Mouse (Mus musculus) ES-Bruce4 (cell line): ENCODE results near the gene Slc46a2.

ENCODE experiments used
- CTCF ChIP-seq: IDR thresholded peaks from one replicate; pipeline ENCODE4 v1.8.1; 2011; ENCODE audit warnings: low read depth, low read length
- POLR2A ChIP-seq: IDR thresholded peaks from one replicate; pipeline ENCODE4 v1.8.1; 2011; ENCODE audit warnings: low read length; ENCODE audit not compliant: insufficient read depth

DNA sequence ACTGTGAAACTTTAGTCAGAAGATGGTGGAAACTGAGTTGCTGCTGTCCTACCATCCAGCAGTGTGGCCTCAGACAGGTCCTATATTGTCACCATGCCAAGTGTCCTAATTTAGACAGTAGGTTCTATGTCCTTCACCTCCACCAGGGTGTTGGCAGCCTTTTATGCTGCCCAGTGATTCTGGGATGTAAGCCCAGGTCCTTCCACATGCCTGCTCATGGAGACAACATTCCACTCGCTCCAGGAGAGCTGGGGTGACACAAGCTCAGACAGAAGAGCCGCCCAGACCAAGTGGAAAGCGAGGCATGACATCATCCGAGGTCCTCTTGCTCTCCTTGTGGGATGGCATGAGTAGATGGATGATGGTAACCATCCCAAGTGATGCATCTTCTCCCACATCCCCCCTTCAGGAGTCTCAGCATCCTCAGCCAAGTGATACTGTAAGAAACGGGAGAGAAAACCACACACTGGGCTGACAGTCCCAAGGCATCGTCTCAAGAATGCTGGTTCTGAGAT lies 24.7 kb downstream of the Slc46a2 start:
- TF ChIP-seq POLR2A (no peak), CTCF (no peak)
